In the genomic region with DNA sequence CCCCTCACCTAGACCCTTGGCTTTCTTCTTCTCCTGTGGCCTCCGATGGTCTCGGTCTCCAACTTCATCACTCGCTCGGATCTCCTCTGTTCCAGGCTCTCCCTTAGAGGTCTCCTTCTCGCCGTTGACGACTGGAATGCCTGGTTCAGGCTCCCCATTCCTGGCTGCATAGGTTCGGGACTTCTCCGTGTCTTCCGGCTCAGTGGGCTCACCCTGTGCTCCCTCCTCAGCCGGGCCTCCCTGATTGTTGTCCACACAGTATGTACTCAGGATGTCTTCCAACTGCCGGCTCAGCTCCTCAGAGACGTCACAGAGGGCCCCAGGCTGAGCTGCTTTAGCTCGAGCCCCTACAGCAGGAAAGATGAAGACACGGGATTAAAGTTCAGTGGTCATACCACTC, we compare ENCODE assay signal across 10 mouse cellular contexts. TPM values are rescaled to one million over a fixed set of nuclear protein-coding genes. Genes with fewer than 3 reads are reported as not detected.
DNase-seq lines count a peak whose midpoint lies in the region; ATAC-seq and TF ChIP-seq lines count a peak whose summit lies in the region.
"Had no signal": no experiment of that assay in that cellular context is flagged by ENCODE, and none has a peak within 500 bp of the region (broad histone marks: within the 10 kb centered on the region; RNA-seq: fewer than 3 reads in every experiment).

No protein-coding gene starts in this region.

- no peaks in the 10 kb centered on the region for H3K27me3 ChIP-seq in lung, embryonic 14.5 days (ENCODE audit: insufficient read depth, low read length)
- no peaks in the 10 kb centered on the region for H3K27me3 ChIP-seq in forebrain, embryonic 10.5 days (ENCODE audit: poor library complexity, severe bottlenecking)
- H3K27me3 ChIP-seq in intestine, embryonic 16.5 days (replicated peaks; ENCODE audit: control insufficient read depth, insufficient read depth, low read length) = no peaks in the 10 kb centered on the region
- H3K27me3 ChIP-seq in neural tube, embryonic 14.5 days (ENCODE audit: control insufficient read depth, insufficient read depth, low read length) = no peaks in the 10 kb centered on the region

- H3K9ac ChIP-seq in lung, embryonic 14.5 days = peak overlapping the region; percentile 80; the same call in 1 of the 2 replicates
- peak overlapping the region; percentile 81 for H3K9ac ChIP-seq in intestine, embryonic 16.5 days (ENCODE audit: low read depth, low read length)
- H3K9ac ChIP-seq in neural tube, embryonic 14.5 days (replicated peaks; ENCODE audit: low read depth, low read length) = peak overlapping the region; percentile 65; the same call in 1 of the 2 replicates

- 79% methylated on average over 15 of the region's 15 CpGs for WGBS in lung, embryonic 14.5 days
- WGBS in lung, adult 2 months = 67% methylated on average over 15 of the region's 15 CpGs
- 89% methylated on average over 15 of the region's 15 CpGs for WGBS in forebrain, embryonic 10.5 days
- 82% methylated on average over 15 of the region's 15 CpGs for WGBS in intestine, embryonic 16.5 days
- 88% methylated on average over 15 of the region's 15 CpGs for WGBS in neural tube, embryonic 14.5 days

- H3K9me3 ChIP-seq in lung, embryonic 14.5 days (ENCODE audit: low read depth, low read length) = no peaks in the 10 kb centered on the region
- H3K9me3 ChIP-seq in forebrain, embryonic 10.5 days = no peaks in the 10 kb centered on the region
- no peaks in the 10 kb centered on the region for H3K9me3 ChIP-seq in intestine, embryonic 16.5 days (ENCODE audit: control insufficient read depth, low read length)
- no peaks in the 10 kb centered on the region for H3K9me3 ChIP-seq in neural tube, embryonic 14.5 days (ENCODE audit: control insufficient read depth, low read length)

- H3K36me3 ChIP-seq in lung, embryonic 14.5 days (ENCODE audit: insufficient read depth) = peaks cover 59% of the 10 kb centered on the region
- H3K36me3 ChIP-seq in forebrain, embryonic 10.5 days (replicated peaks) = peaks cover 65% of the 10 kb centered on the region
- H3K36me3 ChIP-seq in intestine, embryonic 16.5 days (ENCODE audit: control insufficient read depth, insufficient read depth, low read length) = peaks cover 17% of the 10 kb centered on the region
- H3K36me3 ChIP-seq in neural tube, embryonic 14.5 days (ENCODE audit: control insufficient read depth, insufficient read depth, low read length) = peaks cover 32% of the 10 kb centered on the region

- TF ChIP-seq CTCF in lung, embryonic 14.5 days (IDR thresholded peaks at IDR 0.05; ENCODE audit: low read depth) = no peak
- TF ChIP-seq CTCF in lung, adult 2 months (IDR thresholded peaks at IDR 0.05; ENCODE audit: insufficient read depth, low read length) = no peak

- peaks cover 6% of the 10 kb centered on the region; the same call in 1 of the 2 replicates for H3K4me1 ChIP-seq in lung, embryonic 14.5 days (ENCODE audit: insufficient read depth)
- H3K4me1 ChIP-seq in lung, adult 2 months (ENCODE audit: control insufficient read depth, insufficient read depth, low read length) = peaks cover 11% of the 10 kb centered on the region
- H3K4me1 ChIP-seq in forebrain, embryonic 10.5 days = peaks cover 30% of the 10 kb centered on the region
- H3K4me1 ChIP-seq in intestine, embryonic 16.5 days (ENCODE audit: control insufficient read depth, insufficient read depth, low read length) = peaks cover 13% of the 10 kb centered on the region
- H3K4me1 ChIP-seq in neural tube, embryonic 14.5 days (ENCODE audit: control insufficient read depth, insufficient read depth, low read length) = peaks cover 13% of the 10 kb centered on the region

- no peak for TF ChIP-seq POLR2A in lung, adult 2 months (IDR thresholded peaks at IDR 0.05; ENCODE audit: borderline replicate concordance, extremely low read depth, low read depth, low read length)

- peak overlapping the region; percentile 67 for H3K4me3 ChIP-seq in lung, embryonic 14.5 days (ENCODE audit: low read depth, low read length)
- no peak overlapping the region for H3K4me3 ChIP-seq in lung, adult 2 months (replicated peaks; ENCODE audit: extremely low read depth, low read depth, low read length)
- peak overlapping the region; percentile 79 for H3K4me3 ChIP-seq in forebrain, embryonic 10.5 days
- H3K4me3 ChIP-seq in intestine, embryonic 16.5 days (ENCODE audit: low read length) = peak overlapping the region; percentile 62; the same call in 1 of the 2 replicates
- H3K4me3 ChIP-seq in neural tube, embryonic 14.5 days (ENCODE audit: low read depth, low read length) = 0 out of 2 replicates have a peak overlapping the region, but pooled peaks have one; percentile 47

- H3K27ac ChIP-seq in lung, embryonic 14.5 days (ENCODE audit: low read depth) = no peak overlapping the region
- H3K27ac ChIP-seq in forebrain, embryonic 10.5 days = peak overlapping the region; percentile 92; the same call in 1 of the 2 replicates
- no peak overlapping the region for H3K27ac ChIP-seq in intestine, embryonic 16.5 days (ENCODE audit: low read length)
- H3K27ac ChIP-seq in neural tube, embryonic 14.5 days (ENCODE audit: low read depth, low read length) = no peak overlapping the region

- intact Hi-C loops in left cerebral cortex, postnatal 25 days (cut with DNase I) = no loop called here

- ATAC-seq in lung, embryonic 14.5 days (ENCODE audit: insufficient read depth) = no peak
- no peak for ATAC-seq in intestine, embryonic 16.5 days
- no peak for ATAC-seq in neural tube, embryonic 14.5 days (ENCODE audit: low read depth)
- no peak for ATAC-seq in granulocyte monocyte progenitor cell, adult 5-6 weeks (replicated peaks; ENCODE audit: poor library complexity, severe bottlenecking)

- DNase-seq in lung, embryonic 14.5 days = no peak
- no peak for DNase-seq in lung, adult 2 months
- DNase-seq in forebrain, embryonic 10.5 days (ENCODE audit: extremely low spot score, low spot score) = no peak
- no peak for DNase-seq in left cerebral cortex, postnatal 25 days (ENCODE audit: low spot score in 2 of 2)
- no peak for DNase-seq in layer of hippocampus, adult 11-12 months (ENCODE audit: low spot score)
- DNase-seq: adrenal gland, postnatal 36 days; kidney, adult 18-20 months had no signal

- H3K4me2 ChIP-seq in lung, embryonic 14.5 days = peak overlapping the region; percentile 94
- H3K4me2 ChIP-seq in intestine, embryonic 16.5 days (ENCODE audit: low read depth, low read length) = peak overlapping the region; percentile 68
- H3K4me2 ChIP-seq in neural tube, embryonic 14.5 days (ENCODE audit: low read depth, low read length) = peak overlapping the region; percentile 89

RNA-seq across cellular contexts. Expression of gene Txlna, which starts 1.6 kb away (rescaled TPM):
- polyA plus RNA-seq in lung, embryonic 14.5 days (2014; fragmentation: Nextera tagmentation; extraction: Ambion mirVana) = 100 and 109 TPM in 2 replicates
- 30.0 and 36.7 TPM in 2 replicates for polyA plus RNA-seq in lung, adult 2 months (2012; rRNA removed)
- 114 and 118 TPM in 2 replicates for polyA plus RNA-seq in forebrain, embryonic 10.5 days (2016; fragmentation: Nextera tagmentation; extraction: Ambion mirVana)
- polyA plus RNA-seq in intestine, embryonic 16.5 days (2015; fragmentation: Nextera tagmentation; extraction: Ambion mirVana) = 54.9 and 55.7 TPM in 2 replicates
- polyA plus RNA-seq in neural tube, embryonic 14.5 days (2014; fragmentation: Nextera tagmentation; extraction: Ambion mirVana) = 40.1 and 46.0 TPM in 2 replicates
- total RNA-seq in left cerebral cortex, postnatal 25 days (2021) = 10 to 100 TPM; 41.2 to 43.4 TPM
- total RNA-seq in granulocyte monocyte progenitor cell, adult 5-6 weeks (2014; fragmentation: Nextera tagmentation) = 40.9 and 50.2 TPM in 2 replicates
- total RNA-seq in granulocyte monocyte progenitor cell, adult 5-6 weeks (2017) = 106 and 107 TPM in 2 replicates

RNA-seq across cellular contexts. Expression of gene Ccdc28b, which starts 15.5 kb away (rescaled TPM):
- 43.9 and 46.3 TPM in 2 replicates for polyA plus RNA-seq in lung, embryonic 14.5 days (2014; fragmentation: Nextera tagmentation; extraction: Ambion mirVana)
- 20.6 and 34.1 TPM in 2 replicates for polyA plus RNA-seq in lung, adult 2 months (2012; rRNA removed)
- 43.9 and 47.1 TPM in 2 replicates for polyA plus RNA-seq in forebrain, embryonic 10.5 days (2016; fragmentation: Nextera tagmentation; extraction: Ambion mirVana)
- 42.7 and 44.6 TPM in 2 replicates for polyA plus RNA-seq in intestine, embryonic 16.5 days (2015; fragmentation: Nextera tagmentation; extraction: Ambion mirVana)
- 136 and 141 TPM in 2 replicates for polyA plus RNA-seq in neural tube, embryonic 14.5 days (2014; fragmentation: Nextera tagmentation; extraction: Ambion mirVana)
- total RNA-seq in left cerebral cortex, postnatal 25 days (2021) = 10 to 100 TPM; 66.5 to 67.5 TPM
- 44.7 and 57.5 TPM in 2 replicates for total RNA-seq in granulocyte monocyte progenitor cell, adult 5-6 weeks (2014; fragmentation: Nextera tagmentation)
- total RNA-seq in granulocyte monocyte progenitor cell, adult 5-6 weeks (2017) = 53.4 and 65.8 TPM in 2 replicates

RNA-seq across cellular contexts. Expression of gene Iqcc, which starts 20.3 kb away (rescaled TPM):
- 23.6 and 25.8 TPM in 2 replicates for polyA plus RNA-seq in lung, embryonic 14.5 days (2014; fragmentation: Nextera tagmentation; extraction: Ambion mirVana)
- 31.1 and 36.5 TPM in 2 replicates for polyA plus RNA-seq in lung, adult 2 months (2012; rRNA removed)
- polyA plus RNA-seq in forebrain, embryonic 10.5 days (2016; fragmentation: Nextera tagmentation; extraction: Ambion mirVana) = 30.4 and 34.8 TPM in 2 replicates
- polyA plus RNA-seq in intestine, embryonic 16.5 days (2015; fragmentation: Nextera tagmentation; extraction: Ambion mirVana) = 24.3 and 31.2 TPM in 2 replicates
- polyA plus RNA-seq in neural tube, embryonic 14.5 days (2014; fragmentation: Nextera tagmentation; extraction: Ambion mirVana) = 28.2 and 33.3 TPM in 2 replicates
- total RNA-seq in left cerebral cortex, postnatal 25 days (2021) = 10 to 100 TPM; 29.8 to 37.0 TPM
- 22.0 and 26.0 TPM in 2 replicates for total RNA-seq in granulocyte monocyte progenitor cell, adult 5-6 weeks (2014; fragmentation: Nextera tagmentation)
- 15.0 and 15.7 TPM in 2 replicates for total RNA-seq in granulocyte monocyte progenitor cell, adult 5-6 weeks (2017)

RNA-seq across cellular contexts. Expression of gene Dcdc2b, which starts 25.2 kb away (rescaled TPM):
- polyA plus RNA-seq in lung, embryonic 14.5 days (2014; fragmentation: Nextera tagmentation; extraction: Ambion mirVana) = 2.1 and 2.5 TPM in 2 replicates
- 16.0 and 17.8 TPM in 2 replicates for polyA plus RNA-seq in lung, adult 2 months (2012; rRNA removed)
- polyA plus RNA-seq in forebrain, embryonic 10.5 days (2016; fragmentation: Nextera tagmentation; extraction: Ambion mirVana) = 2.0 and 2.2 TPM in 2 replicates
- polyA plus RNA-seq in intestine, embryonic 16.5 days (2015; fragmentation: Nextera tagmentation; extraction: Ambion mirVana) = 1.6 and 1.7 TPM in 2 replicates
- polyA plus RNA-seq in neural tube, embryonic 14.5 days (2014; fragmentation: Nextera tagmentation; extraction: Ambion mirVana) = 3.9 and 4.7 TPM in 2 replicates
- total RNA-seq in left cerebral cortex, postnatal 25 days (2021) = 1 to 10 TPM; 4.3 to 4.7 TPM
- total RNA-seq in granulocyte monocyte progenitor cell, adult 5-6 weeks (2014; fragmentation: Nextera tagmentation) = 1.1 and 4.0 TPM in 2 replicates
- total RNA-seq in granulocyte monocyte progenitor cell, adult 5-6 weeks (2017) = not detected in 2 replicates

RNA-seq across cellular contexts. Expression of gene Kpna6, which starts 33.3 kb away (rescaled TPM):
- 12.3 and 14.9 TPM in 2 replicates for polyA plus RNA-seq in lung, embryonic 14.5 days (2014; fragmentation: Nextera tagmentation; extraction: Ambion mirVana)
- polyA plus RNA-seq in lung, adult 2 months (2012; rRNA removed) = 16.6 and 26.3 TPM in 2 replicates
- polyA plus RNA-seq in forebrain, embryonic 10.5 days (2016; fragmentation: Nextera tagmentation; extraction: Ambion mirVana) = 14.0 and 15.1 TPM in 2 replicates
- 14.4 and 15.2 TPM in 2 replicates for polyA plus RNA-seq in intestine, embryonic 16.5 days (2015; fragmentation: Nextera tagmentation; extraction: Ambion mirVana)
- polyA plus RNA-seq in neural tube, embryonic 14.5 days (2014; fragmentation: Nextera tagmentation; extraction: Ambion mirVana) = 17.2 and 19.7 TPM in 2 replicates
- total RNA-seq in left cerebral cortex, postnatal 25 days (2021) = 100 to 1,000 TPM in 1 of 2 experiments, 10 to 100 TPM in 1; 86.5 to 106 TPM
- 41.0 and 61.4 TPM in 2 replicates for total RNA-seq in granulocyte monocyte progenitor cell, adult 5-6 weeks (2014; fragmentation: Nextera tagmentation)
- total RNA-seq in granulocyte monocyte progenitor cell, adult 5-6 weeks (2017) = 20.4 and 26.4 TPM in 2 replicates
